Comparison of ENCODE assay signal across 8 mouse cellular contexts in genomic region chr5:45669234-45669597, GRCm38 (mm10). TPM values are rescaled to one million over a fixed set of nuclear protein-coding genes. Genes with fewer than 3 reads are reported as not detected.
DNase-seq lines count a peak whose midpoint lies in the region; ATAC-seq and TF ChIP-seq lines count a peak whose summit lies in the region.

No protein-coding gene starts in this region.

- peaks cover 4% of the 10 kb centered on the region; the same call in 1 of the 2 replicates for H3K4me1 ChIP-seq in lung, postnatal 0 days (ENCODE audit: insufficient read depth, low read depth, low read length)
- H3K4me1 ChIP-seq in embryonic fibroblast, embryonic 13.5 days (ENCODE audit: control insufficient read depth, insufficient read depth, low read length) = no peaks in the 10 kb centered on the region
- peaks cover 7% of the 10 kb centered on the region for H3K4me1 ChIP-seq in limb, embryonic 12.5 days (replicated peaks)
- H3K4me1 ChIP-seq in olfactory bulb, adult 2 months (ENCODE audit: control insufficient read depth, insufficient read depth, low read length) = 0 out of 2 replicates have a peak, but pooled peaks cover 4% of the 10 kb centered on the region

- DNase-seq in lung, postnatal 0 days (ENCODE audit: low spot score) = no peak
- no peak for DNase-seq in lung, postnatal 36 days
- no peak for DNase-seq in adrenal gland, adult (ENCODE audit: inconsistent age in 2 of 2, low spot score in 1 of 2)
- DNase-seq in right cerebral cortex, postnatal 14 days = no peak
- DNase-seq in thymus, postnatal 14 days = no peak

- WGBS in lung, postnatal 0 days = under 1% methylated on average over 27 of the region's 27 CpGs
- under 1% methylated on average over 27 of the region's 27 CpGs for WGBS in limb, embryonic 12.5 days
- WGBS in olfactory bulb, adult 2 months = under 1% methylated on average over 27 of the region's 27 CpGs

- peak overlapping the region; percentile 81 for H3K27ac ChIP-seq in lung, postnatal 0 days (ENCODE audit: low read length)
- peak overlapping the region; percentile 38 for H3K27ac ChIP-seq in embryonic fibroblast, embryonic 13.5 days (ENCODE audit: insufficient read depth, low read length)
- H3K27ac ChIP-seq in limb, embryonic 12.5 days = peak overlapping the region; percentile 78
- no peak overlapping the region for H3K27ac ChIP-seq in olfactory bulb, adult 2 months (ENCODE audit: insufficient read depth, low read depth, low read length)

- no peak for TF ChIP-seq CTCF in lung, postnatal 0 days (IDR thresholded peaks at IDR 0.05)
- TF ChIP-seq CTCF in embryonic fibroblast, embryonic 13.5 days (IDR thresholded peaks at IDR 0.05; ENCODE audit: borderline replicate concordance, insufficient read depth, low read length) = no peak
- TF ChIP-seq CTCF in olfactory bulb, adult 2 months (IDR thresholded peaks at IDR 0.05; ENCODE audit: insufficient read depth, low read depth, low read length) = no peak

- no peak for TF ChIP-seq POLR2A in embryonic fibroblast, embryonic 13.5 days (IDR thresholded peaks at IDR 0.05; ENCODE audit: low read depth, low read length)
- TF ChIP-seq POLR2A in olfactory bulb, adult 2 months (IDR thresholded peaks at IDR 0.05; ENCODE audit: insufficient read depth, low read depth, low read length) = no peak

- TF ChIP-seq EP300 in lung, postnatal 0 days (IDR thresholded peaks at IDR 0.05) = no peak

- H3K27me3 ChIP-seq in lung, postnatal 0 days (replicated peaks; ENCODE audit: insufficient read depth, low read length) = no peaks in the 10 kb centered on the region
- no peaks in the 10 kb centered on the region for H3K27me3 ChIP-seq in limb, embryonic 12.5 days

- no peaks in the 10 kb centered on the region for H3K9me3 ChIP-seq in lung, postnatal 0 days (ENCODE audit: low read length)
- no peaks in the 10 kb centered on the region for H3K9me3 ChIP-seq in limb, embryonic 12.5 days

- peak overlapping the region; percentile 97 for H3K4me2 ChIP-seq in lung, postnatal 0 days (replicated peaks; ENCODE audit: low read depth, low read length)
- H3K4me2 ChIP-seq in limb, embryonic 12.5 days = peak overlapping the region; percentile 82

- ATAC-seq in lung, postnatal 0 days = peak; percentile 34
- peak; percentile 77 for ATAC-seq in limb, embryonic 12.5 days (ENCODE audit: insufficient number of reproducible peaks, insufficient read depth, low FRiP score, low TSS enrichment, low read depth)

- no peaks in the 10 kb centered on the region for H3K36me3 ChIP-seq in lung, postnatal 0 days (ENCODE audit: insufficient read depth, low read length)
- H3K36me3 ChIP-seq in limb, embryonic 12.5 days = 0 out of 2 replicates have a peak, but pooled peaks cover 2% of the 10 kb centered on the region

- peak overlapping the region; percentile 70 for H3K4me3 ChIP-seq in lung, postnatal 0 days (ENCODE audit: low read depth, low read length)
- peak overlapping the region; percentile 88 for H3K4me3 ChIP-seq in embryonic fibroblast, embryonic 13.5 days (ENCODE audit: insufficient read depth, low read length)
- H3K4me3 ChIP-seq in limb, embryonic 12.5 days (replicated peaks) = peak overlapping the region; percentile 86
- H3K4me3 ChIP-seq in olfactory bulb, adult 2 months (ENCODE audit: insufficient read depth, low read depth, low read length) = peak overlapping the region; percentile 61

- H3K9ac ChIP-seq in lung, postnatal 0 days (replicated peaks; ENCODE audit: low read depth) = peak overlapping the region; percentile 73
- peak overlapping the region; percentile 74 for H3K9ac ChIP-seq in limb, embryonic 12.5 days (replicated peaks)

RNA-seq across cellular contexts. Expression of gene Ncapg, which starts 0.5 kb away (rescaled TPM):
- 2.6 and 3.8 TPM in 2 replicates for polyA plus RNA-seq in lung, postnatal 0 days (2015; fragmentation: Nextera tagmentation; extraction: Ambion mirVana)
- 26.0 and 38.4 TPM in 2 replicates for polyA plus RNA-seq in embryonic fibroblast, embryonic 13.5 days (2011; ENCODE audit: insufficient read length, low read depth, missing spikeins)
- 67.2 and 69.5 TPM in 2 replicates for polyA plus RNA-seq in limb, embryonic 12.5 days (2016; fragmentation: Nextera tagmentation; extraction: Ambion mirVana)
- polyA plus RNA-seq in olfactory bulb, adult 2 months (2012; ENCODE audit: insufficient read depth, insufficient read length, low replicate concordance, missing spikeins) = not detected in 2 replicates

RNA-seq across cellular contexts. Expression of gene Fam184b, which starts 29.8 kb away (rescaled TPM):
- polyA plus RNA-seq in lung, postnatal 0 days (2015; fragmentation: Nextera tagmentation; extraction: Ambion mirVana) = 0.04 TPM in 2 replicates
- polyA plus RNA-seq in embryonic fibroblast, embryonic 13.5 days (2011; ENCODE audit: insufficient read length, low read depth, missing spikeins) = not detected in 2 replicates
- polyA plus RNA-seq in limb, embryonic 12.5 days (2016; fragmentation: Nextera tagmentation; extraction: Ambion mirVana) = 0.95 and 1.3 TPM in 2 replicates
- not detected in 2 replicates for polyA plus RNA-seq in olfactory bulb, adult 2 months (2012; ENCODE audit: insufficient read depth, insufficient read length, low replicate concordance, missing spikeins)
